Mouse (Mus musculus): Measurements from ENCODE around the gene Ihh. TPM values are rescaled to one million over a fixed set of nuclear protein-coding genes. Genes with fewer than 3 reads are reported as not detected.

The Ihh gene
- total and polyA plus RNA-seq, 2 experiments from 2014 or later = 0.19 to 0.29 TPM

GRCm38 (mm10) chr1:74947986-74948670, 3.3 kb downstream of the Ihh start:
- H3K4me3 ChIP-seq (ENCODE audit: low read depth, low read length) = peak overlapping the region; percentile 29
- peak overlapping the region; percentile 31; the same call in 1 of the 2 replicates for H3K9ac ChIP-seq
- ATAC-seq (no peak), DNase-seq (no peak)
- 1% methylated on average over 41 of the region's 41 CpGs for WGBS
- H3K27ac ChIP-seq (ENCODE audit: low read depth, low read length) = no peak overlapping the region
- no peaks in the 10 kb centered on the region for H3K36me3 ChIP-seq (ENCODE audit: insufficient read depth)
- peaks cover 63% of the 10 kb centered on the region for H3K27me3 ChIP-seq (ENCODE audit: insufficient read depth, low read length)
- TF ChIP-seq CTCF (IDR thresholded peaks at IDR 0.05; ENCODE audit: low read depth) = no peak
- H3K9me3 ChIP-seq (ENCODE audit: low read length) = no peaks in the 10 kb centered on the region
- H3K4me1 ChIP-seq (ENCODE audit: insufficient read depth) = 0 out of 2 replicates have a peak, but pooled peaks cover 18% of the 10 kb centered on the region
- H3K4me2 ChIP-seq (ENCODE audit: low read depth) = peak overlapping the region; percentile 48

- H3K9me3 ChIP-seq (ENCODE audit: low read length) = no peaks in the 10 kb centered on the region
- peaks cover 13% of the 10 kb centered on the region for H3K27me3 ChIP-seq (ENCODE audit: insufficient read depth, low read length)
- no peak overlapping the region for H3K4me3 ChIP-seq (ENCODE audit: low read depth, low read length)
- H3K9ac ChIP-seq = no peak overlapping the region
- WGBS = 59% methylated on average over 12 of the region's 12 CpGs
- no peak for ATAC-seq
- no peak for DNase-seq
- H3K4me2 ChIP-seq (ENCODE audit: low read depth) = no peak overlapping the region
- H3K36me3 ChIP-seq (ENCODE audit: insufficient read depth) = no peaks in the 10 kb centered on the region
- no peak overlapping the region for H3K27ac ChIP-seq (ENCODE audit: low read depth, low read length)
- no peak for TF ChIP-seq CTCF (IDR thresholded peaks at IDR 0.05; ENCODE audit: low read depth)
- no peaks in the 10 kb centered on the region for H3K4me1 ChIP-seq (ENCODE audit: insufficient read depth)
Observed at GRCm38 (mm10) chr1:74941651-74942360, 9.7 kb downstream of the Ihh start.

GRCm38 (mm10) chr1:74939762-74940161, 11.7 kb downstream of the Ihh start:
- no peak for TF ChIP-seq CTCF (IDR thresholded peaks at IDR 0.05; ENCODE audit: low read depth)
- Histone ChIP-seq H3K27me3 (ENCODE audit: insufficient read depth, low read length) (peaks cover 17% of the 10 kb centered on the region), H3K36me3 (ENCODE audit: insufficient read depth) (no peaks in the 10 kb centered on the region), H3K9ac (no peak overlapping the region), H3K4me1 (ENCODE audit: insufficient read depth) (no peaks in the 10 kb centered on the region), H3K4me2 (ENCODE audit: low read depth) (no peak overlapping the region), H3K4me3 (ENCODE audit: low read depth, low read length) (no peak overlapping the region), H3K27ac (ENCODE audit: low read depth, low read length) (no peak overlapping the region), H3K9me3 (ENCODE audit: low read length) (no peaks in the 10 kb centered on the region)
- WGBS = 7% methylated on average over 3 of the region's 3 CpGs
- DNase-seq = no peak
- no peak for ATAC-seq

- Histone ChIP-seq H3K9ac (no peak overlapping the region), H3K4me2 (ENCODE audit: low read depth) (no peak overlapping the region), H3K4me3 (ENCODE audit: low read depth, low read length) (no peak overlapping the region), H3K36me3 (ENCODE audit: insufficient read depth) (no peaks in the 10 kb centered on the region), H3K9me3 (ENCODE audit: low read length) (no peaks in the 10 kb centered on the region), H3K27me3 (ENCODE audit: insufficient read depth, low read length) (peaks cover 17% of the 10 kb centered on the region), H3K27ac (ENCODE audit: low read depth, low read length) (no peak overlapping the region), H3K4me1 (ENCODE audit: insufficient read depth) (no peaks in the 10 kb centered on the region)
- ATAC-seq (no peak), DNase-seq (no peak)
- WGBS = 32% methylated on average over 12 of the region's 12 CpGs
- TF ChIP-seq CTCF (IDR thresholded peaks at IDR 0.05; ENCODE audit: low read depth) = no peak
Observed at GRCm38 (mm10) chr1:74936221-74936830, 15.1 kb downstream of the Ihh start.

GRCm38 (mm10) chr1:74935402-74935801, 16.1 kb downstream of the Ihh start, which contains the start of gene Cfap65:
Gene Cfap65, minus strand, starts transcription at chr1:74935599.
- H3K27me3 ChIP-seq (ENCODE audit: insufficient read depth, low read length) = peaks cover 17% of the 10 kb centered on the region
- TF ChIP-seq CTCF (IDR thresholded peaks at IDR 0.05; ENCODE audit: low read depth) = no peak
- H3K36me3 ChIP-seq (ENCODE audit: insufficient read depth) = no peaks in the 10 kb centered on the region
- H3K4me1 ChIP-seq (ENCODE audit: insufficient read depth) = no peaks in the 10 kb centered on the region
- peak within 1 kb of the TSS; percentile 4; the same call in 1 of the 2 replicates for H3K9ac ChIP-seq
- DNase-seq (peak; percentile 87), ATAC-seq (peak; percentile 90)
- WGBS = 2% methylated on average over 18 of the region's 18 CpGs
- no peaks in the 10 kb centered on the region for H3K9me3 ChIP-seq (ENCODE audit: low read length)
- H3K4me3 ChIP-seq (ENCODE audit: low read depth, low read length) = peak within 1 kb of the TSS; percentile 35
- H3K4me2 ChIP-seq (ENCODE audit: low read depth) = peak within 1 kb of the TSS; percentile 55
- H3K27ac ChIP-seq (ENCODE audit: low read depth, low read length) = no peak within 1 kb of the TSS

GRCm38 (mm10) chr1:74927621-74928296, 23.7 kb downstream of the Ihh start:
- Histone ChIP-seq H3K4me2 (ENCODE audit: low read depth) (no peak overlapping the region), H3K9me3 (ENCODE audit: low read length) (no peaks in the 10 kb centered on the region), H3K27ac (ENCODE audit: low read depth, low read length) (no peak overlapping the region), H3K36me3 (ENCODE audit: insufficient read depth) (no peaks in the 10 kb centered on the region), H3K27me3 (ENCODE audit: insufficient read depth, low read length) (no peaks in the 10 kb centered on the region), H3K9ac (no peak overlapping the region), H3K4me3 (ENCODE audit: low read depth, low read length) (no peak overlapping the region), H3K4me1 (ENCODE audit: insufficient read depth) (no peaks in the 10 kb centered on the region)
- 87% methylated on average over 9 of the region's 9 CpGs for WGBS
- no peak for TF ChIP-seq CTCF (IDR thresholded peaks at IDR 0.05; ENCODE audit: low read depth)
- ATAC-seq (no peak), DNase-seq (no peak)

Data from forebrain, postnatal 0 days (tissue).